Mouse (Mus musculus) C3H10T1/2 (cell line): ENCODE measurements around the gene Acp1. TPM values are rescaled to one million over a fixed set of nuclear protein-coding genes. Genes with fewer than 3 reads are reported as not detected.

Source experiments
- polyA plus RNA-seq, 2 experiments: library from polyadenylated mRNA; unstranded; fragments of >200 nt; fragmentation: generic; extraction: Trizol; gene quantifications; one replicate each; pipeline ENCODE4 v1.2.1; 2012; ENCODE audit warnings: missing spikeins in 2 of 2

The Acp1 gene
- 10 to 100 TPM in 1 of 2 experiments, 1 to 10 TPM in 1; 3.8 to 27.5 TPM for polyA plus RNA-seq

DNA sequence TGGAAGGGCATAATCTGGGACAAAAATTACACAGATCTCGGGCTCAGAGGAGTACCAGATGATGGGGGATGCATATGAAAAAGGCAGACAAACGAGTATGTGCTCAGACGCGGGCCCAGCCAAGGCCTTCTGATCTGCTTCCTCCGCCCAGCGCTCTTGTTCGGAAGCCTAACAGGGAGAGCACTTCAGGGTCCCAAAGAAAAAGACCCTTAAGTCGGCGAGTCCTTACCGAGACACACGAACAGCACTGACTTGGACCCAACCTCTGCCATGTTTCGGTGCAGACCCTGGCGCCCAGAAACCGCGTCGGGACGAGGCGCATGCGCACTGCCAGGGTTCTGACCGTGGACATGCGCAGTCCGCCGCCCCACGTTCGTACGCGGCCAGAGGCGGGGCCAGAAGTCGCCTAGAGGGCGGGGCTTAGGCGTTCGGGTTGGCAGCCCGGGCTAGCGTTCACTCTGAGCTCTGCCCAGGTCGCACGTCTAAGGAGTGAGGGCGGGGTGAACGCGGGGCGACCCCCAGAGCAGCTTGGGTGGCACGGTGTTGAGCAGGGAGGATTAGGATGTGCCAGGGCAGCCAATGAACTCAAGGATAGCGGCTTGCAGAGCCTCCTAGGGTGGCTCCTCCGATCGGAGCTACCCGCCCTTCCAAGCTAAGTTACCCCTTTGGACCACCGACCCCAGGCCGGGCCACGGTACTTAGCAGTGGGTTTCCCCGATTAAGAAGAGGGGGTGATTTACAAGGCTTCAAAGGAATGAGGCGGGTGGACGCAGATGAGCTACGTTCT lies at the start of gene Acp1, which contains the start of gene Sh3yl1:
Gene Acp1 (minus strand): TSS at position 329 of the 787 bp plus-strand sequence.
Gene Sh3yl1 (plus strand): TSS at position 408 of the 787 bp plus-strand sequence.

DNA sequence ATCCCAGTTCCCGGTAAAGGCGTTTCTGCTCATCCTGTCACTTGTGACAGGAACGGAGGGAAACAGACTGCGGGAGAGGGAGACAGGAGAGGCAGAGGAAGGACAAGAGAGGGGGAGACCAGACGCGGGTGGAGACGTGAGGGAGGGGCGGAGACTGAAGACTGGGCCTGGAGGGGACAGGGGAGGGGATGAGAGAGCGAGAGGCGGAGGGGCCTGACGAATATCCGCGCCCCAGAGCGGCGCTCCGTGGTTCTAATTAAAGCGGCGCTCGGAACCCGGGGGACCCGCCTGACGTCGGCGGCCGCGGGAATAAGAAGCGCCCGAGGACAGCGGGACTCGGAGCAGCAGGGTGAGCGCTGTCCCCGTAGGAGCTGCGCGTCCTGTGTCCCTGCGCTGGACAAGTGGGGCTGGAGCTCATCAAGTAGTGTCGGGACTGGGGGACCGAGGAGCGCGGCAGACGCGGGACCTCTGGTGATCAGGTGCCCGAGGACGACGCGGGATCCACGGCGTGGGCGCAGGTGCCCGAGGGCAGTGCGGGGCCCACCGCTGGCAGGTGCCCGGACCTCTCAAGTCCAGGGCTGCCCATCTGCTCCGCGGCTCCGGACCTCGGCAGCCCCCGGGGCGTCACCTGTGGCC lies 27.3 kb downstream of the Acp1 start, which contains the start of gene Alkal2:
Gene Alkal2 (plus strand): TSS at position 337 of the 636 bp plus-strand sequence.

Other genes starting within 250 kb of the Acp1 start
- gene Alkal2, start 27.3 kb downstream of the Acp1 start, polyA plus RNA-seq: not detected
- 1 to 10 TPM in 1 of 2 experiments, under 1 TPM in 1; 0.29 to 1.7 TPM for gene Sh3yl1, start 79 bp upstream of the Acp1 start, polyA plus RNA-seq
- under 1 TPM; 0.11 to 0.68 TPM for gene Fam110c, start 162.3 kb upstream of the Acp1 start, polyA plus RNA-seq